Mouse (Mus musculus): ENCODE measurements around the gene Ripor1.

GRCm38 (mm10) chr8:105640511-105640910 is 35.5 kb downstream of the Ripor1 start:
- TF ChIP-seq CTCF (IDR thresholded peaks at IDR 0.05; ENCODE audit: extremely low read depth, insufficient read length, insufficient replicate concordance, low read depth, low read length) (no peak), POLR2A (IDR thresholded peaks at IDR 0.05; ENCODE audit: low read depth, low read length) (no peak)
